Mouse (Mus musculus) forebrain, embryonic 10.5 days (tissue): Measurements from ENCODE around the gene Capn13. TPM values are rescaled to one million over a fixed set of nuclear protein-coding genes. Genes with fewer than 3 reads are reported as not detected.
A peak's percentile ranks its signal among the peaks of the same experiment; 100 is the strongest.

ENCODE experiments used
- DNase-seq: peaks from one replicate; pipeline ENCODE4 v3.0.0-alpha.2; 2017; ENCODE audit warnings: low spot score; ENCODE audit errors: extremely low spot score
- H3K27ac ChIP-seq: fragments of 300-500 bp; sonication (generic); 2 replicates; pipeline ENCODE4 v1.5.1; 2016; ENCODE audit warnings: mild to moderate bottlenecking
- H3K27me3 ChIP-seq: fragments of 300-500 bp; sonication (generic); 2 replicates; pipeline ENCODE4 v1.6.1; 2016; ENCODE audit warnings: mild to moderate bottlenecking; ENCODE audit not compliant: poor library complexity, severe bottlenecking
- H3K36me3 ChIP-seq: fragments of 300-500 bp; sonication (generic); replicated peaks from 2 replicates; pipeline ENCODE4 v1.6.1; 2016; ENCODE audit warnings: mild to moderate bottlenecking, moderate library complexity
- H3K4me1 ChIP-seq: fragments of 300-500 bp; sonication (generic); 2 replicates; pipeline ENCODE4 v1.6.1; 2016
- H3K4me3 ChIP-seq: fragments of 300-500 bp; sonication (generic); 2 replicates; pipeline ENCODE4 v1.5.1; 2016; ENCODE audit warnings: mild to moderate bottlenecking, moderate library complexity
- H3K9me3 ChIP-seq: fragments of 300-500 bp; sonication (generic); 2 replicates; pipeline ENCODE4 v1.6.1; 2016; ENCODE audit warnings: mild to moderate bottlenecking, moderate library complexity
- WGBS: fragments of 180-500 bp; shearing (Covaris S2); methylation state at CpG from one replicate; pipeline ENCODE4 v1.1.7; 2016; 5-methylcytosine and 5-hydroxymethylcytosine counted together
- polyA plus RNA-seq: library from polyadenylated mRNA; unstranded; fragments of >200 nt; fragmentation: Nextera tagmentation; extraction: Ambion mirVana; gene quantifications from 2 replicates; pipeline ENCODE4 v1.2.1, GENCODE M21; 2016

Capn13 gene
- polyA plus RNA-seq, 1 experiment from 2014 or later, result not detected

DNA sequence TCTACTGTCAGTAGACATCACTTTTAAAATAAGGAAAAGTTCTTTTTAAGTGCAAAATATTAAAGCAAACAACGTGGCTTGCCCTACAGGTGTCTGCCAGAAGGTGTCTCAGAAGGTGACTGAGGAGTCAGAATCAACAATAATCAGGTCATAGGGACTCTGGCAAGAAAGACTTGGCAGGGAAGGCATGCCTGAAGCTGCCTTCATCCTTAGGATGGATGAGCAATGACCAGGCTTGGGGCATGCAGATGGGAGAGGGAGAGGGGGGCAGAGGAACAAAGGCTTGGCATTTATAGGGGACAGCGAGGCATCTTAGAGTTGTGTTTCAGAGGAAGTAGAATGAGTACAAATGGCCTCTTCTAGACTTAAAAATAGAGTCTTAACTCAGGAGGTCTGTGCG is 76.7 kb downstream of the Capn13 start:
- Histone ChIP-seq H3K27me3 (no peaks in the 10 kb centered on the region), H3K36me3 (no peaks in the 10 kb centered on the region), H3K9me3 (no peaks in the 10 kb centered on the region), H3K4me3 (no peak overlapping the region), H3K27ac (no peak overlapping the region), H3K4me1 (peaks cover 7% of the 10 kb centered on the region; the same call in 1 of the 2 replicates)
- no peak for DNase-seq
- WGBS, result 86% methylated on average over 3 of the region's 3 CpGs

- Histone ChIP-seq H3K27ac (no peak overlapping the region), H3K4me3 (no peak overlapping the region), H3K9me3 (no peaks in the 10 kb centered on the region), H3K4me1 (no peaks in the 10 kb centered on the region), H3K27me3 (no peaks in the 10 kb centered on the region), H3K36me3 (no peaks in the 10 kb centered on the region)
- no peak for DNase-seq
- WGBS, result 95% methylated on average over 13 of the region's 13 CpGs
These were observed 85.9 kb downstream of the Capn13 start for GRCm38 (mm10) chr17:73314786-73315185.

DNA sequence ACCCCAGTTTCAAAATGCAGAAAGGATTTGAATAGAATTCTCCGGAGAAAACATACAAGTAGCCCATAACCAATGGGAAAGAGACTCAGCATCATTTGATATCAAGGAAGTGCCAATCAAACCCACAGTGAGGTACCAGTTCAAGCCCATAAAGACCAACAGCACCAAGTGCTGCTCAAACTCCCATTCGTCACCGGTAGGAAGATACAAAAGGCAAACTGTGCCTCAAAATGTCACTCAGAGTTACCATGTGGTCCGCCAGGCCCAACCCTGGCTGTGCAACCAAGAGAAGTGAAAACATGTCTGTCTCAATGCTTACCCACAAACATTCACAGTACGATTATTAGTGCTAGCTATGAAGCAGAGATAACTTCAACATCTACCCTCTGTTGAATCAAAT is 89.2 kb downstream of the Capn13 start:
- WGBS, result 91% methylated on average over 5 of the region's 5 CpGs
- Histone ChIP-seq H3K4me3 (no peak overlapping the region), H3K27ac (no peak overlapping the region), H3K9me3 (no peaks in the 10 kb centered on the region), H3K4me1 (peaks cover 8% of the 10 kb centered on the region), H3K36me3 (no peaks in the 10 kb centered on the region), H3K27me3 (no peaks in the 10 kb centered on the region)
- no peak for DNase-seq

DNA sequence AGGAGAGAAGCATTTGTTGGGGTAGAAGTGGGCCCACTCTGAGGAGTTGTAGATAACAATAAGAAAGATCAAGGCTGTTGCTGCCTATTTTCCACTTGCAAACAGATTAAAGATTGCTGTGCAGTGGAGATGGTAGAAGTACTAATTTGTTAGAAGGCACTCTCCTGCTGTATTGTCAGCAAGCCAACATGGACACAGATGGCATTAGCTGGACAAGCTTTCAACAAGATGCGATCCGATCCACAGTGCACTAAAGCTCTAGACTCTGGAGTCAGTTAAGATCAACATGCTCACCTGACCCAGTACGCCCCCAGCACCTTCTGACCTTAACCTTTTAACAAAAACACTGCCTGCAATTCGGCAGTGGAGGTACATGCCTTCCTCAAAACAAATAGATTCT is 92.0 kb downstream of the Capn13 start:
- Histone ChIP-seq H3K27me3 (0 out of 2 replicates have a peak, but pooled peaks cover 11% of the 10 kb centered on the region), H3K4me3 (no peak overlapping the region), H3K4me1 (peaks cover 10% of the 10 kb centered on the region), H3K9me3 (no peaks in the 10 kb centered on the region), H3K36me3 (no peaks in the 10 kb centered on the region), H3K27ac (no peak overlapping the region)
- DNase-seq, result no peak
- WGBS, result 89% methylated on average over 4 of the region's 4 CpGs

GRCm38 (mm10) chr17:73306626-73307025 is 94.0 kb downstream of the Capn13 start:
- 69% methylated on average over 7 of the region's 7 CpGs for WGBS
- H3K4me1 ChIP-seq, result peaks cover 13% of the 10 kb centered on the region
- DNase-seq, result no peak
- H3K36me3 ChIP-seq, result no peaks in the 10 kb centered on the region
- no peaks in the 10 kb centered on the region for H3K9me3 ChIP-seq
- H3K27me3 ChIP-seq, result 0 out of 2 replicates have a peak, but pooled peaks cover 16% of the 10 kb centered on the region
- H3K27ac ChIP-seq, result no peak overlapping the region
- no peak overlapping the region for H3K4me3 ChIP-seq

- Histone ChIP-seq H3K27ac (no peak overlapping the region), H3K4me1 (peaks cover 13% of the 10 kb centered on the region), H3K36me3 (no peaks in the 10 kb centered on the region), H3K9me3 (no peaks in the 10 kb centered on the region), H3K27me3 (0 out of 2 replicates have a peak, but pooled peaks cover 17% of the 10 kb centered on the region), H3K4me3 (no peak overlapping the region)
- peak; percentile 69 for DNase-seq
- 63% methylated on average over 9 of the region's 9 CpGs for WGBS
These were observed 95.0 kb downstream of the Capn13 start for GRCm38 (mm10) chr17:73305622-73306021.

GRCm38 (mm10) chr17:73304086-73304812 is 96.4 kb downstream of the Capn13 start:
- DNase-seq, result no peak
- Histone ChIP-seq H3K27me3 (0 out of 2 replicates have a peak, but pooled peaks cover 23% of the 10 kb centered on the region), H3K36me3 (no peaks in the 10 kb centered on the region), H3K9me3 (no peaks in the 10 kb centered on the region), H3K4me3 (no peak overlapping the region), H3K4me1 (peaks cover 13% of the 10 kb centered on the region), H3K27ac (no peak overlapping the region)
- 80% methylated on average over 19 of the region's 19 CpGs for WGBS

GRCm38 (mm10) chr17:73303676-73304075 is 97.0 kb downstream of the Capn13 start:
- Histone ChIP-seq H3K9me3 (no peaks in the 10 kb centered on the region), H3K36me3 (no peaks in the 10 kb centered on the region), H3K27me3 (peaks cover 26% of the 10 kb centered on the region; the same call in 1 of the 2 replicates), H3K27ac (no peak overlapping the region), H3K4me1 (peaks cover 13% of the 10 kb centered on the region), H3K4me3 (no peak overlapping the region)
- 84% methylated on average over 13 of the region's 13 CpGs for WGBS
- DNase-seq, result no peak

DNA sequence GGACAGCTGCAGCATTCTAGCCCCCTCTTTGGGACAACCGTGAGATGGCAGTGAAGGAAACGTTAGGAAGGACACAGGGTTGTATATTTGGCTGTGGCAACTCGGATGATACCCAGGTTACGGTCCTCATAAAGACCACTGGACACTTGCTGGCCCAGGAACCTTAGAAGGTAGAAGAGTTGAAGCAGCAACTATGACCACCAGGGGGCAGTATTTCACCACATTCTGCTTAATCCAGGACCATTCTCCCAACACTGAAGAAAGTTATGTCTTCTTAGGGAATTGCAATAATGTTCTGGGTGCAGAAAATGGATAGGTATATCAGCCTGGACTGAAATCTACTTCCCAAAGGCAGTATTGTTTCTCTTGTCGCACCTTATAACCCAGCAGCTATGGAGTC is 97.4 kb downstream of the Capn13 start:
- peaks cover 31% of the 10 kb centered on the region; the same call in 1 of the 2 replicates for H3K27me3 ChIP-seq
- H3K36me3 ChIP-seq, result no peaks in the 10 kb centered on the region
- peaks cover 13% of the 10 kb centered on the region for H3K4me1 ChIP-seq
- WGBS, result 35% methylated on average over 5 of the region's 5 CpGs
- no peak overlapping the region for H3K4me3 ChIP-seq
- H3K9me3 ChIP-seq, result no peaks in the 10 kb centered on the region
- H3K27ac ChIP-seq, result no peak overlapping the region
- peak; percentile 66 for DNase-seq

GRCm38 (mm10) chr17:73302104-73302503 is 98.6 kb downstream of the Capn13 start:
- no peak overlapping the region for H3K27ac ChIP-seq
- no peaks in the 10 kb centered on the region for H3K9me3 ChIP-seq
- H3K4me1 ChIP-seq, result peaks cover 17% of the 10 kb centered on the region
- DNase-seq, result peak; percentile 80
- WGBS, result 8% methylated on average over 10 of the region's 10 CpGs
- H3K27me3 ChIP-seq, result peaks cover 31% of the 10 kb centered on the region; the same call in 1 of the 2 replicates
- no peak overlapping the region for H3K4me3 ChIP-seq
- no peaks in the 10 kb centered on the region for H3K36me3 ChIP-seq

- Histone ChIP-seq H3K27me3 (peaks cover 31% of the 10 kb centered on the region; the same call in 1 of the 2 replicates), H3K27ac (no peak overlapping the region), H3K4me1 (peaks cover 11% of the 10 kb centered on the region), H3K4me3 (no peak overlapping the region), H3K36me3 (no peaks in the 10 kb centered on the region), H3K9me3 (no peaks in the 10 kb centered on the region)
- 43% methylated on average over 15 of the region's 15 CpGs for WGBS
- DNase-seq, result peak; percentile 52
These were observed 99.2 kb downstream of the Capn13 start for GRCm38 (mm10) chr17:73301258-73302050.

- DNase-seq, result no peak
- Histone ChIP-seq H3K27me3 (peaks cover 31% of the 10 kb centered on the region; the same call in 1 of the 2 replicates), H3K4me3 (no peak overlapping the region), H3K27ac (no peak overlapping the region), H3K36me3 (no peaks in the 10 kb centered on the region), H3K4me1 (peaks cover 9% of the 10 kb centered on the region), H3K9me3 (no peaks in the 10 kb centered on the region)
- WGBS, result 81% methylated on average over 7 of the region's 7 CpGs
These were observed 100.4 kb downstream of the Capn13 start for GRCm38 (mm10) chr17:73300147-73300880.
